Mouse (Mus musculus) myocyte (in vitro differentiated cells): Measurements from ENCODE around the gene Lsm10. TPM values are rescaled to one million over a fixed set of nuclear protein-coding genes. Genes with fewer than 3 reads are reported as not detected.
A peak's percentile ranks its signal among the peaks of the same experiment; 100 is the strongest.

Source experiments
- H3K27me3 ChIP-seq: one replicate; pipeline ENCODE4 v1.6.1; 2011; ENCODE audit not compliant: control insufficient read depth, insufficient read depth, insufficient read length
- H3K36me3 ChIP-seq: one replicate; pipeline ENCODE4 v1.6.1; 2011; ENCODE audit not compliant: control insufficient read depth, insufficient read depth
- H3K4me2 ChIP-seq: one replicate; pipeline ENCODE4 v1.6.1; 2011; ENCODE audit warnings: low read depth, control low read depth
- H3K4me3 ChIP-seq: one replicate; pipeline ENCODE4 v1.5.1; 2011; ENCODE audit warnings: mild to moderate bottlenecking, control low read depth, moderate library complexity
- H3K79me2 ChIP-seq: one replicate; pipeline ENCODE4 v1.6.1; 2011; ENCODE audit not compliant: control insufficient read depth, insufficient read depth
- H3ac ChIP-seq: one replicate; pipeline ENCODE4 v1.6.1; 2011; ENCODE audit not compliant: control insufficient read depth, insufficient read length
- CEBPB ChIP-seq: IDR thresholded peaks from 2 replicates; pipeline ENCODE4 v1.6.1; 2011; ENCODE audit warnings: mild to moderate bottlenecking, moderate library complexity; ENCODE audit not compliant: poor library complexity, insufficient read depth, severe bottlenecking
- E2F4 ChIP-seq: IDR thresholded peaks from one replicate; pipeline ENCODE4 v1.6.1; 2011; ENCODE audit warnings: mild to moderate bottlenecking, control low read depth, moderate library complexity; ENCODE audit not compliant: insufficient read depth
- MAX ChIP-seq: IDR thresholded peaks from one replicate; pipeline ENCODE4 v1.6.1; 2011; ENCODE audit warnings: low read depth, mild to moderate bottlenecking, control low read depth
- MYOD1 ChIP-seq, 3 experiments: IDR thresholded peaks; one replicate each; pipeline ENCODE4 v1.6.1; 2011; ENCODE audit warnings: control low read depth in 2 of 3, low read depth in 2 of 3, mild to moderate bottlenecking in 2 of 3, moderate library complexity in 1 of 3; ENCODE audit not compliant: insufficient read length in 2 of 3, control insufficient read depth in 1 of 3
- MYOG ChIP-seq, 3 experiments: IDR thresholded peaks; one replicate each; pipeline ENCODE4 v1.6.1; 2011; ENCODE audit warnings: control low read depth in 2 of 3, low read depth in 2 of 3, mild to moderate bottlenecking in 2 of 3; ENCODE audit not compliant: insufficient read length in 2 of 3, control insufficient read depth in 1 of 3, insufficient read depth in 1 of 3
- POLR2A ChIP-seq: IDR thresholded peaks from one replicate; pipeline ENCODE4 v1.6.1; 2011; ENCODE audit warnings: low read depth, mild to moderate bottlenecking, control low read depth, moderate library complexity; ENCODE audit not compliant: insufficient read length
- POLR2AphosphoS2 ChIP-seq: IDR thresholded peaks from one replicate; pipeline ENCODE4 v1.6.1; 2011; ENCODE audit warnings: low read depth, control low read depth; ENCODE audit not compliant: insufficient read length
- REST ChIP-seq: IDR thresholded peaks from one replicate; pipeline ENCODE4 v1.6.1; 2011; ENCODE audit warnings: mild to moderate bottlenecking, control low read depth, moderate library complexity; ENCODE audit not compliant: insufficient read depth, insufficient read length
- SRF ChIP-seq: IDR thresholded peaks from one replicate; pipeline ENCODE4 v1.6.1; 2011; ENCODE audit warnings: low read depth; ENCODE audit not compliant: control insufficient read depth, insufficient read length
- TCF12 ChIP-seq: IDR thresholded peaks from one replicate; pipeline ENCODE4 v1.6.1; 2011; ENCODE audit warnings: mild to moderate bottlenecking, control low read depth; ENCODE audit not compliant: poor library complexity, insufficient read depth, severe bottlenecking
- TCF3 ChIP-seq: IDR thresholded peaks from one replicate; pipeline ENCODE4 v1.6.1; 2011; ENCODE audit warnings: low read depth, control low read depth; ENCODE audit not compliant: insufficient read length
- USF1 ChIP-seq: IDR thresholded peaks from one replicate; pipeline ENCODE4 v1.6.1; 2011; ENCODE audit warnings: low read depth, mild to moderate bottlenecking, control low read depth, moderate library complexity
- polyA plus RNA-seq: library from polyadenylated mRNA; unstranded; fragments of >200 nt; fragmentation: generic; extraction: Trizol; gene quantifications from one replicate; pipeline ENCODE4 v1.2.1, GENCODE M21; 2012; ENCODE audit warnings: missing spikeins

Lsm10 gene
- polyA plus RNA-seq, 1 experiment, result 50.5 TPM

DNA sequence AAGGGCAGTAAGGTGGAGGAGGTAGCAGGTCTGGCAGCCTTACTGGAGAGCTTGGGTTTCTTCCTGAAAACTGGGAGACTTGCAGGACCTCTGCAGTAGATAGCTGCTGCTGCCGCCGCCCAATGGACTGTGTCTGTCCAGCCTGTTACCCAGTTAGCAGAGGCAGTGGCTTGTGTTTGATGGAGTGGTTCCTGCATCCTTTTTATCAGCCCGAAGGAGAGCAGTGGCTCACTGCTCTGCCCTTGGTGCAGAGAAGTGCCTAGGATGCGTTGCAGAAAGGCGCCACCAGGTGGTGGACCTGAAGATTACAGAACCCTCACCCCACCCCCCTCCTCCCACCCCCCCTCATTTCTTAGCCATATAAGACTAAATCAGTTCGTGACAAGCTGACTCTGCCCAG lies 17.5 kb downstream of the Lsm10 start:
- H3ac ChIP-seq, result no peak overlapping the region
- no peaks in the 10 kb centered on the region for H3K27me3 ChIP-seq
- peaks cover 7% of the 10 kb centered on the region for H3K36me3 ChIP-seq
- H3K79me2 ChIP-seq, result peaks cover 85% of the 10 kb centered on the region
- H3K4me3 ChIP-seq, result no peak overlapping the region
- H3K4me2 ChIP-seq, result peak overlapping the region; percentile 7
- no peak for TF ChIP-seq REST
- no peak for TF ChIP-seq TCF12
- no peak for TF ChIP-seq MAX
- no peak for TF ChIP-seq TCF3

- TF ChIP-seq POLR2AphosphoS2, result no peak
- no peak for TF ChIP-seq TCF3
- TF ChIP-seq SRF, result no peak
- TF ChIP-seq REST, result no peak
- TF ChIP-seq MYOD1 (IDR thresholded peaks at IDR 0.05; ENCODE audit: control insufficient read depth in 1 of 3, insufficient read length in 2 of 3, low read depth in 2 of 3), result no peak
- TF ChIP-seq MYOG (IDR thresholded peaks at IDR 0.05; ENCODE audit: control insufficient read depth in 1 of 3, insufficient read depth in 1 of 3, insufficient read length in 2 of 3, low read depth in 2 of 3), result no peak
- no peak for TF ChIP-seq TCF12
- no peak for TF ChIP-seq POLR2A
- Histone ChIP-seq H3K4me2 (peak overlapping the region; percentile 10), H3K79me2 (peaks cover 90% of the 10 kb centered on the region), H3K36me3 (peaks cover 7% of the 10 kb centered on the region), H3K27me3 (no peaks in the 10 kb centered on the region), H3ac (no peak overlapping the region), H3K4me3 (no peak overlapping the region)
Measured at GRCm38 (mm10) chr4:126115411-126115810, 19.0 kb downstream of the Lsm10 start.

DNA sequence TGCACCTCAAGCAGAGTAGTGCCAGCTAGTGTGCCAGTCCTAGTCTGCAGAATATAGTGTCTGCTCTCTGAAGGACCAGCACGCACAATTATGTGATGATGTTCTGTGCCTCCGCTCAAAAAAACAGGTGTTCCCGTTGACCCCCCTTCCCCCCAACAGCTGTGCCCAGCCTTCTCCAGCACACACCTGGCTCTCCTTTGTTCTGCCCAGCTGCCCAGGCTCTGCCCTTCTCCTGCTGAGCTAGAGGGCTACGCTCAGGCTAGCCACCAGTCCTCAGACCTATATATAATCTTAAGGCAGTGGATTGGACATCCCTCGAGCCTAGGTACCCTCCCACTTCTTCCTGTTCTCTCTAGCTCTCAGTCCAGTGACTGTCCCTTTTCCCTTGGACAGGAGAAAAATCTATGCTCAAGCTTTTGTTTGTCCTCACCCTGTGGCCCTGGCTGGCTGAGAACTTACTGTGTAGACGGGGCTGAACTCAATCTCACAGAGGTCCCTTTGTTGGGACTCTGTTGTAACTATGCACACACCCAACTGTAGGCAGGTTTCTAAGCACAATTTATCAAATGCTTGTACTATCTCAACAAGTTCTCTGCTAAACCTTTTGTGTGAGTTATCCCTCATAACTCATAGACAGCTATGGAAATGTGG lies 19.6 kb downstream of the Lsm10 start:
- peaks cover 12% of the 10 kb centered on the region for H3K36me3 ChIP-seq
- peaks cover 96% of the 10 kb centered on the region for H3K79me2 ChIP-seq
- no peaks in the 10 kb centered on the region for H3K27me3 ChIP-seq
- H3K4me3 ChIP-seq, result no peak overlapping the region
- H3K4me2 ChIP-seq, result peak overlapping the region; percentile 10
- no peak overlapping the region for H3ac ChIP-seq
- peak; percentile 71 for TF ChIP-seq TCF3
- no peak for TF ChIP-seq POLR2A
- TF ChIP-seq SRF, result no peak
- TF ChIP-seq MYOD1 (IDR thresholded peaks at IDR 0.05; ENCODE audit: control insufficient read depth in 1 of 3, insufficient read length in 2 of 3, low read depth in 2 of 3), result peak in 2 of 3 experiments; percentile 91 to 93
- TF ChIP-seq MAX, result no peak
- no peak for TF ChIP-seq E2F4
- TF ChIP-seq USF1, result no peak
- no peak for TF ChIP-seq REST
- peak; percentile 59 for TF ChIP-seq TCF12
- TF ChIP-seq CEBPB, result no peak
- peak; percentile 70 to 90 (median 83) for TF ChIP-seq MYOG (IDR thresholded peaks at IDR 0.05; ENCODE audit: control insufficient read depth in 1 of 3, insufficient read depth in 1 of 3, insufficient read length in 2 of 3, low read depth in 2 of 3)
- TF ChIP-seq POLR2AphosphoS2, result no peak

DNA sequence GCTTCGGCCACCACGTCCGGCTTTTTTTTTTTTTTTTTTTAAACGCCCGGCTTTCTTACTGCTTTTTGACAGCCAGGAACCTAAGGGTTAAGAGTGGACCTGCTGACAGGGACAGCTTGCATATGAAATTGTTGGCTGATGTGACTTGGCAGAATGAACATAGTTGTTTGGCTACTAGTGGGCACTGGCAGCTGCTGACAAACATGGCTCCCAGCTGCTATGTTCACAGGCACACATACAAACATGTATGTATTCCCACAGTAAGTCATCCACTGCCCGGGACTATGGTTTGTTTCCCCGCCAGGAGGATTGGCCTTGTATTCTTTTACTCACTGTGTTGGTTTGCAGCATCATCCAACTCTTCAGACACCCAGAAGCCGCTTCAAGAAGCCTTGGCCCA lies 20.7 kb downstream of the Lsm10 start:
- H3ac ChIP-seq, result no peak overlapping the region
- H3K4me3 ChIP-seq, result no peak overlapping the region
- H3K36me3 ChIP-seq, result peaks cover 12% of the 10 kb centered on the region
- no peak overlapping the region for H3K4me2 ChIP-seq
- peaks cover 97% of the 10 kb centered on the region for H3K79me2 ChIP-seq
- TF ChIP-seq MYOD1 (IDR thresholded peaks at IDR 0.05; ENCODE audit: control insufficient read depth in 1 of 3, insufficient read length in 2 of 3, low read depth in 2 of 3), result no peak
- TF ChIP-seq E2F4, result no peak
- TF ChIP-seq USF1, result no peak
- no peak for TF ChIP-seq POLR2A
- TF ChIP-seq SRF, result no peak
- no peak for TF ChIP-seq MAX
- TF ChIP-seq TCF3, result no peak
- TF ChIP-seq REST, result no peak
- TF ChIP-seq MYOG (IDR thresholded peaks at IDR 0.05; ENCODE audit: control insufficient read depth in 1 of 3, insufficient read depth in 1 of 3, insufficient read length in 2 of 3, low read depth in 2 of 3), result no peak
- TF ChIP-seq POLR2AphosphoS2, result no peak
- TF ChIP-seq TCF12, result no peak
- TF ChIP-seq CEBPB, result no peak
- no peaks in the 10 kb centered on the region for H3K27me3 ChIP-seq

GRCm38 (mm10) chr4:126118651-126119050 lies 22.2 kb downstream of the Lsm10 start:
- no peak for TF ChIP-seq REST
- TF ChIP-seq MYOG (IDR thresholded peaks at IDR 0.05; ENCODE audit: control insufficient read depth in 1 of 3, insufficient read depth in 1 of 3, insufficient read length in 2 of 3, low read depth in 2 of 3), result no peak
- TF ChIP-seq MYOD1 (IDR thresholded peaks at IDR 0.05; ENCODE audit: control insufficient read depth in 1 of 3, insufficient read length in 2 of 3, low read depth in 2 of 3), result peak in 1 of 3 experiments; percentile 17
- no peak for TF ChIP-seq CEBPB
- Histone ChIP-seq H3K4me3 (no peak overlapping the region), H3K4me2 (no peak overlapping the region)

More at GRCm38 (mm10) chr4:126118651-126119050, 22.2 kb downstream of the Lsm10 start:
- Histone ChIP-seq H3K27me3 (no peaks in the 10 kb centered on the region), H3ac (no peak overlapping the region), H3K79me2 (peaks cover 94% of the 10 kb centered on the region), H3K36me3 (peaks cover 17% of the 10 kb centered on the region)
